Mouse (Mus musculus) kidney, embryonic 14.5 days (tissue): ENCODE measurements around the gene Chst12. TPM values are rescaled to one million over a fixed set of nuclear protein-coding genes. Genes with fewer than 3 reads are reported as not detected.

Experiments
- ATAC-seq: fragments of 200-750 bp; cut with Nextera tagmentation; 2 replicates; pipeline ENCODE4 v1.8.0; 2017; ENCODE audit warnings: moderate number of reproducible peaks, mild to moderate bottlenecking, moderate TSS enrichment, moderate library complexity; ENCODE audit not compliant: low FRiP score, low TSS enrichment
- H3K27ac ChIP-seq: fragments of 300-500 bp; sonication (generic); 2 replicates; pipeline ENCODE4 v1.5.1; 2014; ENCODE audit warnings: low read depth, mild to moderate bottlenecking, low read length, moderate library complexity, mixed read lengths
- H3K27me3 ChIP-seq: fragments of 300-500 bp; sonication (generic); 2 replicates; pipeline ENCODE4 v1.6.1; 2014; ENCODE audit warnings: mild to moderate bottlenecking, low read length; ENCODE audit not compliant: control insufficient read depth, insufficient read depth
- H3K36me3 ChIP-seq: fragments of 300-500 bp; sonication (generic); 2 replicates; pipeline ENCODE4 v1.6.1; 2014; ENCODE audit warnings: low read length, mixed read lengths; ENCODE audit not compliant: control insufficient read depth, insufficient read depth
- H3K4me1 ChIP-seq: fragments of 300-500 bp; sonication (generic); 2 replicates; pipeline ENCODE4 v1.6.1; 2014; ENCODE audit warnings: low read length, mixed read lengths; ENCODE audit not compliant: control insufficient read depth, insufficient read depth
- H3K4me2 ChIP-seq: fragments of 300-500 bp; sonication (generic); replicated peaks from 2 replicates; pipeline ENCODE4 v1.6.1; 2014; ENCODE audit warnings: low read depth, mild to moderate bottlenecking, low read length
- H3K4me3 ChIP-seq: fragments of 300-500 bp; sonication (generic); 2 replicates; pipeline ENCODE4 v1.5.1; 2014; ENCODE audit warnings: mild to moderate bottlenecking, low read length
- H3K9ac ChIP-seq: fragments of 300-500 bp; sonication (generic); 2 replicates; pipeline ENCODE4 v1.6.1; 2014; ENCODE audit warnings: low read depth, mild to moderate bottlenecking, low read length, moderate library complexity
- H3K9me3 ChIP-seq: fragments of 300-500 bp; sonication (generic); 2 replicates; pipeline ENCODE4 v1.6.1; 2016; ENCODE audit warnings: low read length; ENCODE audit not compliant: control insufficient read depth
- WGBS: fragments of 180-500 bp; shearing (Covaris S2); extraction: QIAGEN DNeasy Blood & Tissue Kit; methylation state at CpG from one replicate; pipeline ENCODE4 v1.1.7; 2014; 5-methylcytosine and 5-hydroxymethylcytosine counted together
- polyA plus RNA-seq: library from polyadenylated mRNA; unstranded; fragments of >200 nt; fragmentation: Nextera tagmentation; extraction: Ambion mirVana; gene quantifications from 2 replicates; pipeline ENCODE4 v1.2.1, GENCODE M21; 2014

Gene Chst12
- polyA plus RNA-seq, 1 experiment from 2014 or later = 17.5 TPM

- H3K9me3 ChIP-seq = no peaks in the 10 kb centered on the region
- H3K9ac ChIP-seq = no peak overlapping the region
- peaks cover 28% of the 10 kb centered on the region for H3K4me1 ChIP-seq
- 64% methylated on average over 8 of the region's 8 CpGs for WGBS
- H3K27me3 ChIP-seq = no peaks in the 10 kb centered on the region
- no peak for ATAC-seq
- no peak overlapping the region for H3K27ac ChIP-seq
- no peaks in the 10 kb centered on the region for H3K36me3 ChIP-seq
- H3K4me2 ChIP-seq = no peak overlapping the region
- no peak overlapping the region for H3K4me3 ChIP-seq
Observed at GRCm38 (mm10) chr5:140513921-140514320, 8.6 kb downstream of the Chst12 start.

GRCm38 (mm10) chr5:140514799-140515486, 9.6 kb downstream of the Chst12 start:
- H3K36me3 ChIP-seq = no peaks in the 10 kb centered on the region
- peaks cover 18% of the 10 kb centered on the region for H3K4me1 ChIP-seq
- no peak overlapping the region for H3K9ac ChIP-seq
- no peaks in the 10 kb centered on the region for H3K27me3 ChIP-seq
- ATAC-seq = no peak
- no peak overlapping the region for H3K4me2 ChIP-seq
- H3K27ac ChIP-seq = no peak overlapping the region
- WGBS = 52% methylated on average over 7 of the region's 7 CpGs
- H3K4me3 ChIP-seq = no peak overlapping the region
- no peaks in the 10 kb centered on the region for H3K9me3 ChIP-seq

GRCm38 (mm10) chr5:140517159-140517920, 12.0 kb downstream of the Chst12 start:
- no peak overlapping the region for H3K4me2 ChIP-seq
- 0 out of 2 replicates have a peak overlapping the region, but pooled peaks have one; percentile 42 for H3K27ac ChIP-seq
- peaks cover 13% of the 10 kb centered on the region for H3K4me1 ChIP-seq
- H3K4me3 ChIP-seq = no peak overlapping the region
- no peaks in the 10 kb centered on the region for H3K36me3 ChIP-seq
- WGBS = 74% methylated on average over 21 of the region's 21 CpGs
- no peak overlapping the region; the same call in 1 of the 2 replicates for H3K9ac ChIP-seq
- no peak; the same call in 1 of the 2 replicates for ATAC-seq
- H3K9me3 ChIP-seq = no peaks in the 10 kb centered on the region
- H3K27me3 ChIP-seq = no peaks in the 10 kb centered on the region

GRCm38 (mm10) chr5:140517921-140518230, 12.5 kb downstream of the Chst12 start:
- Histone ChIP-seq H3K27ac (0 out of 2 replicates have a peak overlapping the region, but pooled peaks have one; percentile 3), H3K36me3 (no peaks in the 10 kb centered on the region), H3K27me3 (no peaks in the 10 kb centered on the region), H3K4me1 (peaks cover 13% of the 10 kb centered on the region), H3K9ac (no peak overlapping the region), H3K9me3 (no peaks in the 10 kb centered on the region), H3K4me2 (no peak overlapping the region), H3K4me3 (no peak overlapping the region)
- ATAC-seq = no peak; the same call in 1 of the 2 replicates
- WGBS = 58% methylated on average over 4 of the region's 4 CpGs

GRCm38 (mm10) chr5:140521196-140521595, 15.8 kb downstream of the Chst12 start:
- Histone ChIP-seq H3K4me1 (peaks cover 8% of the 10 kb centered on the region), H3K27me3 (no peaks in the 10 kb centered on the region), H3K9ac (no peak overlapping the region), H3K27ac (no peak overlapping the region), H3K9me3 (no peaks in the 10 kb centered on the region), H3K4me2 (no peak overlapping the region), H3K36me3 (peaks cover 27% of the 10 kb centered on the region), H3K4me3 (no peak overlapping the region)
- WGBS = 88% methylated on average over 1 of the region's 1 CpGs
- no peak for ATAC-seq

GRCm38 (mm10) chr5:140526754-140527153, 21.4 kb downstream of the Chst12 start:
- no peaks in the 10 kb centered on the region for H3K27me3 ChIP-seq
- no peak for ATAC-seq
- H3K4me3 ChIP-seq = no peak overlapping the region
- no peaks in the 10 kb centered on the region for H3K9me3 ChIP-seq
- no peak overlapping the region for H3K9ac ChIP-seq
- H3K4me2 ChIP-seq = no peak overlapping the region
- no peak overlapping the region for H3K27ac ChIP-seq
- 91% methylated on average over 2 of the region's 2 CpGs for WGBS
- H3K4me1 ChIP-seq = no peaks in the 10 kb centered on the region
- H3K36me3 ChIP-seq = peaks cover 32% of the 10 kb centered on the region

- no peaks in the 10 kb centered on the region for H3K27me3 ChIP-seq
- ATAC-seq = no peak
- no peak overlapping the region for H3K27ac ChIP-seq
- H3K9me3 ChIP-seq = no peaks in the 10 kb centered on the region
- no peak overlapping the region for H3K4me3 ChIP-seq
- H3K36me3 ChIP-seq = no peaks in the 10 kb centered on the region
- H3K4me2 ChIP-seq = no peak overlapping the region
- 80% methylated on average over 13 of the region's 13 CpGs for WGBS
- no peak overlapping the region for H3K9ac ChIP-seq
- 0 out of 2 replicates have a peak, but pooled peaks cover 5% of the 10 kb centered on the region for H3K4me1 ChIP-seq
Observed at GRCm38 (mm10) chr5:140538111-140538683, 32.8 kb downstream of the Chst12 start.

GRCm38 (mm10) chr5:140540106-140540505, 34.8 kb downstream of the Chst12 start:
- WGBS = 13% methylated on average over 8 of the region's 8 CpGs
- peak; percentile 38; the same call in 1 of the 2 replicates for ATAC-seq
- Histone ChIP-seq H3K9ac (no peak overlapping the region), H3K9me3 (no peaks in the 10 kb centered on the region), H3K4me1 (0 out of 2 replicates have a peak, but pooled peaks cover 5% of the 10 kb centered on the region), H3K27ac (no peak overlapping the region), H3K4me2 (no peak overlapping the region), H3K27me3 (no peaks in the 10 kb centered on the region), H3K4me3 (no peak overlapping the region), H3K36me3 (no peaks in the 10 kb centered on the region)
